Mouse (Mus musculus): Measurements from ENCODE around the gene Tmem192. TPM values are rescaled to one million over a fixed set of nuclear protein-coding genes. Genes with fewer than 3 reads are reported as not detected.
A peak's percentile ranks its signal among the peaks of the same experiment; 100 is the strongest.

Gene Tmem192
- polyA plus RNA-seq, 1 experiment from 2014 or later, result 44.1 TPM

DNA sequence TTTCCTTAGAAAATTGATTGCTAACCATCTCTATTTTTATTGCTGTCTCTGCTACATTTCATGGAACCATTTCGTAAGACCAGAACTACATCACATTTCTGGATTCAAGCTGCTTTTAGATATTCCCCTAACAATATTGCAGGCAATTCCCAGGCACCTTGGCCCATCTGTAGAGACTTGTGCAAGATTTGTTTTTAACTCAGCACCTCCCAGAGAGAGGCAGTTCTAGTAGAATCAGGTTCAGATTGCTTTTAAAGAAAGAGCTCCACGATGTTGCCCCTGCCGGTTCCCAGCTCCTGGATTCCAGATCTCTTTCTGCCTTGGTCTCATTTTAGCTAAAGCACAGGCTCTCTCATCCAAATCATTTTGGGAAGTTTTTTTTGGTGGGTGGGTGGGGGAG is 23.7 kb upstream of the Tmem192 start:
- Histone ChIP-seq H3K36me3 (ENCODE audit: control insufficient read depth, insufficient read depth, low read length) (no peaks in the 10 kb centered on the region), H3K27me3 (replicated peaks; ENCODE audit: control insufficient read depth, insufficient read depth, low read length) (no peaks in the 10 kb centered on the region), H3K4me3 (ENCODE audit: low read depth, low read length) (no peak overlapping the region), H3K9me3 (ENCODE audit: control insufficient read depth, low read length) (no peaks in the 10 kb centered on the region), H3K9ac (ENCODE audit: low read length) (no peak overlapping the region), H3K27ac (ENCODE audit: low read depth) (no peak overlapping the region), H3K4me1 (replicated peaks; ENCODE audit: control insufficient read depth, insufficient read depth, low read length) (no peaks in the 10 kb centered on the region), H3K4me2 (ENCODE audit: low read length) (no peak overlapping the region)
- DNase-seq (ENCODE audit: low spot score) (no peak), ATAC-seq (replicated peaks; ENCODE audit: low FRiP score, low TSS enrichment, low read depth) (no peak)
- 82% methylated on average over 3 of the region's 3 CpGs for WGBS

- H3K9me3 ChIP-seq (ENCODE audit: control insufficient read depth, low read length), result no peaks in the 10 kb centered on the region
- WGBS, result 91% methylated on average over 4 of the region's 4 CpGs
- H3K27me3 ChIP-seq (replicated peaks; ENCODE audit: control insufficient read depth, insufficient read depth, low read length), result no peaks in the 10 kb centered on the region
- H3K9ac ChIP-seq (ENCODE audit: low read length), result no peak overlapping the region
- no peak for ATAC-seq (replicated peaks; ENCODE audit: low FRiP score, low TSS enrichment, low read depth)
- no peak for DNase-seq (ENCODE audit: low spot score)
- no peak overlapping the region for H3K4me2 ChIP-seq (ENCODE audit: low read length)
- no peaks in the 10 kb centered on the region for H3K36me3 ChIP-seq (ENCODE audit: control insufficient read depth, insufficient read depth, low read length)
- no peak overlapping the region for H3K27ac ChIP-seq (ENCODE audit: low read depth)
- H3K4me3 ChIP-seq (ENCODE audit: low read depth, low read length), result no peak overlapping the region
- H3K4me1 ChIP-seq (replicated peaks; ENCODE audit: control insufficient read depth, insufficient read depth, low read length), result no peaks in the 10 kb centered on the region
Observed at GRCm38 (mm10) chr8:64925762-64926161, 21.2 kb upstream of the Tmem192 start.

- Histone ChIP-seq H3K9ac (ENCODE audit: low read length) (no peak overlapping the region), H3K36me3 (ENCODE audit: control insufficient read depth, insufficient read depth, low read length) (no peaks in the 10 kb centered on the region), H3K27ac (ENCODE audit: low read depth) (no peak overlapping the region), H3K9me3 (ENCODE audit: control insufficient read depth, low read length) (no peaks in the 10 kb centered on the region), H3K4me2 (ENCODE audit: low read length) (no peak overlapping the region), H3K4me1 (replicated peaks; ENCODE audit: control insufficient read depth, insufficient read depth, low read length) (no peaks in the 10 kb centered on the region), H3K4me3 (ENCODE audit: low read depth, low read length) (no peak overlapping the region), H3K27me3 (replicated peaks; ENCODE audit: control insufficient read depth, insufficient read depth, low read length) (no peaks in the 10 kb centered on the region)
- ATAC-seq (replicated peaks; ENCODE audit: low FRiP score, low TSS enrichment, low read depth), result no peak
- DNase-seq (ENCODE audit: low spot score), result no peak
- WGBS, result 41% methylated on average over 3 of the region's 3 CpGs
Observed at GRCm38 (mm10) chr8:64926355-64926754, 20.6 kb upstream of the Tmem192 start.

GRCm38 (mm10) chr8:64928938-64929337 is 18.0 kb upstream of the Tmem192 start:
- Histone ChIP-seq H3K4me1 (replicated peaks; ENCODE audit: control insufficient read depth, insufficient read depth, low read length) (no peaks in the 10 kb centered on the region), H3K36me3 (ENCODE audit: control insufficient read depth, insufficient read depth, low read length) (no peaks in the 10 kb centered on the region), H3K27me3 (replicated peaks; ENCODE audit: control insufficient read depth, insufficient read depth, low read length) (no peaks in the 10 kb centered on the region), H3K9ac (ENCODE audit: low read length) (no peak overlapping the region), H3K9me3 (ENCODE audit: control insufficient read depth, low read length) (no peaks in the 10 kb centered on the region), H3K4me2 (ENCODE audit: low read length) (no peak overlapping the region), H3K4me3 (ENCODE audit: low read depth, low read length) (no peak overlapping the region), H3K27ac (ENCODE audit: low read depth) (no peak overlapping the region)
- 86% methylated on average over 6 of the region's 6 CpGs for WGBS
- no peak for ATAC-seq (replicated peaks; ENCODE audit: low FRiP score, low TSS enrichment, low read depth)
- no peak for DNase-seq (ENCODE audit: low spot score)

DNA sequence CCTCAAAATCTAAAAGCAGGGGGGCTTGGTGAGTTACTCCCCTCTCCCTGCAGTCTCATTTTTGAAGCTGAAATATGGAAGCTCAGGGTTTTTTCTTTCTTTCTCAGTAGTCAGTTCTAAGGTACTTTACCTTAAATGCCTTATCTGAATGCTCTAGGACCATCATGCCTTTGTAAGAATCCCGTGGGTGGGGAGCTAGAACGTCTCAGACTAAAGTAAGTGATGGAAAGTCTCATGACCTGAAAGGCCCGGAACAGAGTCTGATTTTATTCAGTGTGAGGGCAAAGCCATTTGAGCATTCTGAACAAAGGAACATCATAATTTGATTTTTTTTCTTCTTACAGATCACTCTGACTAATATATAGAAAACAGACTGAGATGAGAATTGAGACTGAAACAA is 12.0 kb upstream of the Tmem192 start:
- 70% methylated on average over 3 of the region's 3 CpGs for WGBS
- H3K4me2 ChIP-seq (ENCODE audit: low read length), result no peak overlapping the region

GRCm38 (mm10) chr8:64941019-64941418 is 6.0 kb upstream of the Tmem192 start:
- Histone ChIP-seq H3K27ac (ENCODE audit: low read depth) (no peak overlapping the region), H3K4me1 (replicated peaks; ENCODE audit: control insufficient read depth, insufficient read depth, low read length) (no peaks in the 10 kb centered on the region), H3K9me3 (ENCODE audit: control insufficient read depth, low read length) (no peaks in the 10 kb centered on the region), H3K9ac (ENCODE audit: low read length) (no peak overlapping the region), H3K4me2 (ENCODE audit: low read length) (no peak overlapping the region), H3K36me3 (ENCODE audit: control insufficient read depth, insufficient read depth, low read length) (no peaks in the 10 kb centered on the region), H3K27me3 (replicated peaks; ENCODE audit: control insufficient read depth, insufficient read depth, low read length) (0 out of 2 replicates have a peak, but pooled peaks cover 7% of the 10 kb centered on the region), H3K4me3 (ENCODE audit: low read depth, low read length) (no peak overlapping the region)
- no peak for DNase-seq (ENCODE audit: low spot score)
- no peak for ATAC-seq (replicated peaks; ENCODE audit: low FRiP score, low TSS enrichment, low read depth)
- 79% methylated on average over 8 of the region's 8 CpGs for WGBS

More for the DNA sequence above, 12.0 kb upstream of the Tmem192 start:
- Histone ChIP-seq H3K4me1 (replicated peaks; ENCODE audit: control insufficient read depth, insufficient read depth, low read length) (no peaks in the 10 kb centered on the region), H3K27ac (ENCODE audit: low read depth) (no peak overlapping the region), H3K27me3 (replicated peaks; ENCODE audit: control insufficient read depth, insufficient read depth, low read length) (no peaks in the 10 kb centered on the region), H3K9me3 (ENCODE audit: control insufficient read depth, low read length) (no peaks in the 10 kb centered on the region), H3K4me3 (ENCODE audit: low read depth, low read length) (no peak overlapping the region), H3K9ac (ENCODE audit: low read length) (no peak overlapping the region), H3K36me3 (ENCODE audit: control insufficient read depth, insufficient read depth, low read length) (no peaks in the 10 kb centered on the region)
- no peak for DNase-seq (ENCODE audit: low spot score)
- ATAC-seq (replicated peaks; ENCODE audit: low FRiP score, low TSS enrichment, low read depth), result no peak

DNA sequence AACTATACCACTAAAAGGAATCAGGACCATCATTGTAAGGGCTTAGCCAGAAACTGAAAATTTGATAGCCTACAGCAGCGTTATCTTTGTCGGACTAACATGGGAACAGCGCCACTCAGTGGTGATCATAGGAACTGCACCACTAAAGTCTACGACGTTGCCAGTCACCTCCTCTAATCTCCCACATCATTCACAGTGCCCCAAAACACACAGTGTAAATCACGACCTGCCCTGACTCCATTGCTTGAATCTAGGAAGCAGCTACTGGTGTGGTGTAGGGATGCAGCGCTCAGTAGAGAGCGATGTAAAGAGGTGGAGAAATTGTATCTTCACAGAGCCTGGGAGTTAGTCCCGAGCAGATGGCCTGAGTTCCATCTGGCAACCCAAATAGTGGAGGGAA is 5.5 kb upstream of the Tmem192 start:
- Histone ChIP-seq H3K4me2 (ENCODE audit: low read length) (0 out of 2 replicates have a peak overlapping the region, but pooled peaks have one; percentile 14), H3K36me3 (ENCODE audit: control insufficient read depth, insufficient read depth, low read length) (no peaks in the 10 kb centered on the region), H3K4me3 (ENCODE audit: low read depth, low read length) (no peak overlapping the region), H3K9me3 (ENCODE audit: control insufficient read depth, low read length) (no peaks in the 10 kb centered on the region), H3K9ac (ENCODE audit: low read length) (no peak overlapping the region), H3K27ac (ENCODE audit: low read depth) (no peak overlapping the region), H3K27me3 (replicated peaks; ENCODE audit: control insufficient read depth, insufficient read depth, low read length) (0 out of 2 replicates have a peak, but pooled peaks cover 7% of the 10 kb centered on the region), H3K4me1 (replicated peaks; ENCODE audit: control insufficient read depth, insufficient read depth, low read length) (no peaks in the 10 kb centered on the region)
- 0 out of 2 replicates have a peak, but pooled peaks have one; percentile 12 for ATAC-seq (replicated peaks; ENCODE audit: low FRiP score, low TSS enrichment, low read depth)
- 13% methylated on average over 9 of the region's 9 CpGs for WGBS
- DNase-seq (ENCODE audit: low spot score), result peak; percentile 91

DNA sequence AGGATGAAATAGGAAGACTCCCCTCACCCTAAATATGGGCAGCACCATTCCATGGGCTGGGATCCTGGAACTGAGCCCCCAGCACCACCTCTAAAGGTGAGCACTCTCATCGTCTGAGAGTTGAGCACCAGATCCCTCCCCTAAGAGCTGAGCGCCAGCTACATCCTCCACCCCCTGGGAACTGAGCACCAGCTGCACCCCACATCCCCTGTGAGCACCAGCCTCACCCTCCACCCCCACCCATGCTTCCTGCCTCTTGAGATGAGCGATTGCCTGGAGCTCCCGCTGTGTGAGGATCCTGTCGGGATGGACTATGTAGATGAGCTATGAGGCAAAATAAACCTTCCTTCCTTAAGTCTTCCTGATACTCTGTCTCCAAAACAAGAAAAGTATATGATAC is 4.0 kb upstream of the Tmem192 start:
- Histone ChIP-seq H3K36me3 (ENCODE audit: control insufficient read depth, insufficient read depth, low read length) (no peaks in the 10 kb centered on the region), H3K27ac (ENCODE audit: low read depth) (no peak overlapping the region), H3K4me1 (replicated peaks; ENCODE audit: control insufficient read depth, insufficient read depth, low read length) (no peaks in the 10 kb centered on the region), H3K9ac (ENCODE audit: low read length) (no peak overlapping the region), H3K4me2 (ENCODE audit: low read length) (no peak overlapping the region), H3K4me3 (ENCODE audit: low read depth, low read length) (no peak overlapping the region), H3K9me3 (ENCODE audit: control insufficient read depth, low read length) (no peaks in the 10 kb centered on the region), H3K27me3 (replicated peaks; ENCODE audit: control insufficient read depth, insufficient read depth, low read length) (0 out of 2 replicates have a peak, but pooled peaks cover 7% of the 10 kb centered on the region)
- 11% methylated on average over 5 of the region's 5 CpGs for WGBS
- ATAC-seq (replicated peaks; ENCODE audit: low FRiP score, low TSS enrichment, low read depth) (no peak), DNase-seq (ENCODE audit: low spot score) (no peak)

DNA sequence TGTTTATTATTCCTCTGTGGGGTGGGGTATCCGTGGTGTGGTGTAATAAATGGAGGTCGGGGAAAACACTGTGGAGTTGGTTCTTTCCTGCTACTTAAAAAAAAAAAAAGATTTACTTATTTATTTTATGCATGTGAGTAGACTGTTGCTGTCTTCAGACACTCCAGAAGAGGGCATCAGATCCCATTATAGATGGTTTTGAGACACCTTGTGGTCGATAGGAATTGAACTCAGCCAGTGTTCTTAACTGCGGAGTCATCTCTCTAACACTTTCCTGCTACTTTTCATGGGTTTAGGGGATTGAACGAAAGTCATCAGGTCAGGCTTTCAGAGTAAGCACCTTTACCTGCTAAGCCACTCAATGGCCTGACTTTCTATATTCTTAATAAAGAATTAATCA is 2.2 kb upstream of the Tmem192 start:
- H3K4me2 ChIP-seq (ENCODE audit: low read length), result no peak overlapping the region
- DNase-seq (ENCODE audit: low spot score), result no peak
- WGBS, result 27% methylated on average over 5 of the region's 5 CpGs

More for the DNA sequence above, 2.2 kb upstream of the Tmem192 start:
- H3K27ac ChIP-seq (ENCODE audit: low read depth), result no peak overlapping the region
- no peak for ATAC-seq (replicated peaks; ENCODE audit: low FRiP score, low TSS enrichment, low read depth)
- H3K4me1 ChIP-seq (replicated peaks; ENCODE audit: control insufficient read depth, insufficient read depth, low read length), result peaks cover 3% of the 10 kb centered on the region; the same call in 1 of the 2 replicates
- no peaks in the 10 kb centered on the region for H3K36me3 ChIP-seq (ENCODE audit: control insufficient read depth, insufficient read depth, low read length)
- H3K9me3 ChIP-seq (ENCODE audit: control insufficient read depth, low read length), result no peaks in the 10 kb centered on the region
- no peak overlapping the region for H3K9ac ChIP-seq (ENCODE audit: low read length)
- 0 out of 2 replicates have a peak, but pooled peaks cover 7% of the 10 kb centered on the region for H3K27me3 ChIP-seq (replicated peaks; ENCODE audit: control insufficient read depth, insufficient read depth, low read length)
- H3K4me3 ChIP-seq (ENCODE audit: low read depth, low read length), result no peak overlapping the region
